Mouse (Mus musculus) intestine, embryonic 16.5 days (tissue): ENCODE data around the gene Ifnlr1. TPM values are rescaled to one million over a fixed set of nuclear protein-coding genes. Genes with fewer than 3 reads are reported as not detected.

Source experiments
- ATAC-seq: fragments of 200-750 bp; cut with Nextera tagmentation; 2 replicates; pipeline ENCODE4 v1.8.0; 2017; ENCODE audit warnings: moderate TSS enrichment, moderate library complexity
- H3K27ac ChIP-seq: fragments of 300-500 bp; sonication (generic); 2 replicates; pipeline ENCODE4 v1.5.1; 2014; ENCODE audit warnings: mild to moderate bottlenecking, low read length
- H3K27me3 ChIP-seq: fragments of 300-500 bp; sonication (generic); replicated peaks from 2 replicates; pipeline ENCODE4 v1.6.1; 2014; ENCODE audit warnings: low read length, control low read depth, mixed read lengths; ENCODE audit not compliant: control insufficient read depth, insufficient read depth
- H3K36me3 ChIP-seq: fragments of 300-500 bp; sonication (generic); 2 replicates; pipeline ENCODE4 v1.6.1; 2014; ENCODE audit warnings: low read length, control low read depth; ENCODE audit not compliant: control insufficient read depth, insufficient read depth
- H3K4me1 ChIP-seq: fragments of 300-500 bp; sonication (generic); 2 replicates; pipeline ENCODE4 v1.6.1; 2014; ENCODE audit warnings: low read length, control low read depth, mixed read lengths; ENCODE audit not compliant: control insufficient read depth, insufficient read depth
- H3K4me2 ChIP-seq: fragments of 300-500 bp; sonication (generic); 2 replicates; pipeline ENCODE4 v1.6.1; 2014; ENCODE audit warnings: low read depth, low read length, control low read depth
- H3K4me3 ChIP-seq: fragments of 300-500 bp; sonication (generic); 2 replicates; pipeline ENCODE4 v1.5.1; 2014; ENCODE audit warnings: mild to moderate bottlenecking, low read length
- H3K9ac ChIP-seq: fragments of 300-500 bp; sonication (generic); 2 replicates; pipeline ENCODE4 v1.6.1; 2014; ENCODE audit warnings: low read depth, low read length
- H3K9me3 ChIP-seq: fragments of 300-500 bp; sonication (generic); 2 replicates; pipeline ENCODE4 v1.6.1; 2016; ENCODE audit warnings: low read length, control low read depth; ENCODE audit not compliant: control insufficient read depth
- WGBS: fragments of 180-500 bp; shearing (Covaris S2); extraction: QIAGEN DNeasy Blood & Tissue Kit; methylation state at CpG from one replicate; pipeline ENCODE4 v1.1.7; 2014; 5-methylcytosine and 5-hydroxymethylcytosine counted together
- polyA plus RNA-seq: library from polyadenylated mRNA; unstranded; fragments of >200 nt; fragmentation: Nextera tagmentation; extraction: Ambion mirVana; gene quantifications from 2 replicates; pipeline ENCODE4 v1.2.1, GENCODE M21; 2015

Ifnlr1 gene
- polyA plus RNA-seq, 1 experiment from 2014 or later = 4.3 TPM

GRCm38 (mm10) chr4:135661082-135661809 lies 24.8 kb upstream of the Ifnlr1 start:
- no peak overlapping the region for H3K9ac ChIP-seq

GRCm38 (mm10) chr4:135661994-135662393 lies 24.1 kb upstream of the Ifnlr1 start:
- no peak overlapping the region for H3K27ac ChIP-seq

More at GRCm38 (mm10) chr4:135661082-135661809, 24.8 kb upstream of the Ifnlr1 start:
- Histone ChIP-seq H3K27me3 (no peaks in the 10 kb centered on the region), H3K9me3 (no peaks in the 10 kb centered on the region), H3K36me3 (no peaks in the 10 kb centered on the region), H3K4me1 (peaks cover 25% of the 10 kb centered on the region), H3K4me3 (no peak overlapping the region), H3K4me2 (no peak overlapping the region), H3K27ac (peak overlapping the region; percentile 18; the same call in 1 of the 2 replicates)
- WGBS = 57% methylated on average over 6 of the region's 6 CpGs
- ATAC-seq = peak; percentile 83

GRCm38 (mm10) chr4:135664656-135665055 lies 21.4 kb upstream of the Ifnlr1 start:
- Histone ChIP-seq H3K4me2 (no peak overlapping the region), H3K9ac (no peak overlapping the region), H3K4me1 (peaks cover 14% of the 10 kb centered on the region), H3K27me3 (no peaks in the 10 kb centered on the region), H3K27ac (no peak overlapping the region), H3K36me3 (no peaks in the 10 kb centered on the region), H3K9me3 (no peaks in the 10 kb centered on the region), H3K4me3 (no peak overlapping the region)
- no peak for ATAC-seq
- WGBS = 76% methylated on average over 6 of the region's 6 CpGs

More at GRCm38 (mm10) chr4:135661994-135662393, 24.1 kb upstream of the Ifnlr1 start:
- Histone ChIP-seq H3K4me2 (no peak overlapping the region), H3K4me3 (no peak overlapping the region), H3K9ac (no peak overlapping the region), H3K4me1 (peaks cover 21% of the 10 kb centered on the region), H3K9me3 (no peaks in the 10 kb centered on the region), H3K27me3 (no peaks in the 10 kb centered on the region), H3K36me3 (no peaks in the 10 kb centered on the region)
- WGBS = 69% methylated on average over 6 of the region's 6 CpGs
- ATAC-seq = no peak

- no peaks in the 10 kb centered on the region for H3K9me3 ChIP-seq
- H3K4me3 ChIP-seq = no peak overlapping the region
- H3K4me1 ChIP-seq = peaks cover 8% of the 10 kb centered on the region; the same call in 1 of the 2 replicates
- 55% methylated on average over 17 of the region's 17 CpGs for WGBS
- ATAC-seq = no peak
- H3K27me3 ChIP-seq = no peaks in the 10 kb centered on the region
- no peak overlapping the region for H3K4me2 ChIP-seq
- H3K36me3 ChIP-seq = no peaks in the 10 kb centered on the region
- no peak overlapping the region for H3K27ac ChIP-seq
- H3K9ac ChIP-seq = no peak overlapping the region
These were observed 19.7 kb upstream of the Ifnlr1 start for GRCm38 (mm10) chr4:135666192-135666975.

GRCm38 (mm10) chr4:135667266-135667844 lies 18.7 kb upstream of the Ifnlr1 start:
- no peaks in the 10 kb centered on the region for H3K36me3 ChIP-seq
- no peak overlapping the region for H3K27ac ChIP-seq
- no peaks in the 10 kb centered on the region for H3K9me3 ChIP-seq
- ATAC-seq = peak; percentile 44
- no peak overlapping the region for H3K4me3 ChIP-seq
- H3K4me1 ChIP-seq = 0 out of 2 replicates have a peak, but pooled peaks cover 3% of the 10 kb centered on the region
- no peaks in the 10 kb centered on the region for H3K27me3 ChIP-seq
- no peak overlapping the region; the same call in 1 of the 2 replicates for H3K4me2 ChIP-seq
- H3K9ac ChIP-seq = no peak overlapping the region
- 12% methylated on average over 16 of the region's 16 CpGs for WGBS

GRCm38 (mm10) chr4:135673507-135673906 lies 12.6 kb upstream of the Ifnlr1 start:
- no peak overlapping the region for H3K9ac ChIP-seq
- no peak overlapping the region for H3K27ac ChIP-seq
- H3K27me3 ChIP-seq = no peaks in the 10 kb centered on the region; the same call in 1 of the 2 replicates
- ATAC-seq = no peak
- no peaks in the 10 kb centered on the region for H3K9me3 ChIP-seq
- 76% methylated on average over 3 of the region's 3 CpGs for WGBS
- H3K4me3 ChIP-seq = no peak overlapping the region
- H3K36me3 ChIP-seq = no peaks in the 10 kb centered on the region
- no peaks in the 10 kb centered on the region for H3K4me1 ChIP-seq
- no peak overlapping the region for H3K4me2 ChIP-seq

- H3K4me1 ChIP-seq = no peaks in the 10 kb centered on the region
- no peaks in the 10 kb centered on the region; the same call in 1 of the 2 replicates for H3K27me3 ChIP-seq
- H3K9me3 ChIP-seq = no peaks in the 10 kb centered on the region
- no peak overlapping the region for H3K4me2 ChIP-seq
- no peak overlapping the region for H3K9ac ChIP-seq
- H3K36me3 ChIP-seq = no peaks in the 10 kb centered on the region
- ATAC-seq = no peak
- H3K4me3 ChIP-seq = no peak overlapping the region
- no peak overlapping the region for H3K27ac ChIP-seq
- whole genome bisulfite sequencing = 76% methylated on average over 9 of the region's 9 CpGs
These were observed 11.1 kb upstream of the Ifnlr1 start for GRCm38 (mm10) chr4:135674993-135675392.

- Histone ChIP-seq H3K4me2 (no peak overlapping the region), H3K4me1 (no peaks in the 10 kb centered on the region), H3K4me3 (no peak overlapping the region), H3K36me3 (no peaks in the 10 kb centered on the region), H3K27ac (no peak overlapping the region), H3K27me3 (no peaks in the 10 kb centered on the region; the same call in 1 of the 2 replicates), H3K9me3 (no peaks in the 10 kb centered on the region), H3K9ac (no peak overlapping the region)
- WGBS = 64% methylated on average over 5 of the region's 5 CpGs
- peak; percentile 31; the same call in 1 of the 2 replicates for ATAC-seq
These were observed 9.6 kb upstream of the Ifnlr1 start for GRCm38 (mm10) chr4:135676476-135676875.

- no peaks in the 10 kb centered on the region; the same call in 1 of the 2 replicates for H3K27me3 ChIP-seq
- H3K4me1 ChIP-seq = no peaks in the 10 kb centered on the region
- ATAC-seq = no peak
- H3K4me2 ChIP-seq = no peak overlapping the region
- 73% methylated on average over 4 of the region's 4 CpGs for WGBS
- H3K4me3 ChIP-seq = no peak overlapping the region
- no peak overlapping the region for H3K9ac ChIP-seq
- no peak overlapping the region for H3K27ac ChIP-seq
- H3K36me3 ChIP-seq = no peaks in the 10 kb centered on the region
- H3K9me3 ChIP-seq = no peaks in the 10 kb centered on the region
These were observed 6.8 kb upstream of the Ifnlr1 start for GRCm38 (mm10) chr4:135679316-135679715.
